Mouse (Mus musculus) embryo, embryonic 11.5 days (tissue): Measurements from ENCODE around the gene Olfr463.
"Not testable (repeated sequence)": the region's sequence is repeated elsewhere in the genome, so short reads cannot be mapped to it uniquely, and the experiment has no call there.

ENCODE experiments used
- DNase-seq: peaks from one replicate; pipeline ENCODE4 v3.0.0-alpha.2; 2012; ENCODE audit warnings: low read depth, low spot score

Gene Olfr463

DNA sequence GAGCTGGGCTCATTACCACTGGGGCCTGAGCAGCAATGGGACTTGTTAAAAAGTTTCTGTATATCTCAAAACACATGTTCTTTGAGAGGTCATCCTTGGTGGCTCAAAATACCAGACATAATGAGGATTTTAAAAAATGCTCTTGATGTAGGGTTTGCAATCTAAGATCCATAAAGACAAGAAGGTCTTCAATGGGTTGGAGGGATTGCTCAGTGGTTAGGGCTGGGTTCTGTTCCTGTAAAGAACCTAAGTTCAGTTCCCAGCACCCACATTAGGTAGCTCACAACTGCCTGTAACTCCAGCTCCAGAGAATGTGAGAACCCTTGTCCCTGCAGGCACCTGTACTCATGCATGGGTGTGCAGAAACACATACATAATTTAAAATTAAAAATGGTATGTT is at the start of gene Olfr463:
Gene Olfr463 (minus strand): TSS at position 101 of the 400 bp plus-strand sequence.
- no peak for DNase-seq

DNA sequence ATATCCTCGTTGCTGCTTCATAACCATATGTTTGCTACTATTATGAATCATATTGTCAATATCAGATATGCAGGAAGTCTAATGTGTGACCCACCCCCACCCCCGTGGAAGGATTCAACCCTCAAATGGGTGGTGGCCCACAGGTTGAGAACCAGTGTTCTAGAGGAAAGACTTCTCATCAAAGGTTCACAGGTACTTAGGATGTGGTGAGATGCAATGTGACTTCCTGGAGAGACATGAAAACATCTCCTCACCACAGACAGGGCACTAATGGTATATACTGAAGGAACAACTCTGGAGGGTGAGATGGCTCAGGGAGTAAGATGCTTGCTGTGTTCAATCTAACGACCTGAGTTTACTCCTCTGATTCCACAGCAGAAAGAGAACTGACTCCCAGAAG is 38.3 kb upstream of the Olfr463 start:
- DNase-seq: no peak

DNA sequence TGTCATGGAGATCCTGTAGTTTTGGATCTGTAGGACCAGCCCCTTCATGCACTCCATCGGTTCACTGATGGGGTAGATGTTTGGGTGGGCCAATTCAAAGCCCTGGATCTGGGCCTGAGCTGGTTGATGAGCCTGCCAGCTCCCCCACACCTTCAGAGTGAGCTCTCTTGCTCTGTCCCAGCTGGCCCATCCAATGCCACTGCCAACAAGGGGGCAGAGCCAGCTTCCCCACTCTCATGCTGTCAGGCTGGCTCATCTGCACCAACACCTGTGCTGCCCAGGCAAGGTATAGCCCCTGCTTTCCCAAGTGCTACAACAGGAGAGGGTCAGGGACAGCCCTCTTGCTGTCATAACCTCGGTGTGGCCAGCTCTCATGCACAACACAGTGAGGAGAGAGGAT is 36.5 kb upstream of the Olfr463 start:
- no peak for DNase-seq

DNA sequence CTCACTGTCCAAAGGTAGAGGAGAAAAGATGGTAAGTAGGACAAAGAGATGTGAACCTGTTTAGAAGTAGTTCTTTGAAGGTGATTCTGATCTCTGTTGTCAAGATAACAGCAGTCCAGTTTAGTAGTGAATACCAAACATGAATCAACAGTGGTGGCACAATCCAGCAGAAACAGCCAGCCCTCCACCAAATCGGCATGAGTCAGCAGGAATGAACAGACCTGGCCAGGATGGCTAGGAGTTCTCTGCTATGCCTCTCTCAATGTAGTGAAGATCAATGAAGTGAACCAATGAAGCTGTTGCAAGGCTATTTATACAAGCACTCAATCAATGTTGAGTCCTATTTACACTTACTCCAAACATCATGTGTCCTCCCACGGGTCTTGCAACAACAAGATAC is 33.2 kb upstream of the Olfr463 start:
- no peak for DNase-seq

DNA sequence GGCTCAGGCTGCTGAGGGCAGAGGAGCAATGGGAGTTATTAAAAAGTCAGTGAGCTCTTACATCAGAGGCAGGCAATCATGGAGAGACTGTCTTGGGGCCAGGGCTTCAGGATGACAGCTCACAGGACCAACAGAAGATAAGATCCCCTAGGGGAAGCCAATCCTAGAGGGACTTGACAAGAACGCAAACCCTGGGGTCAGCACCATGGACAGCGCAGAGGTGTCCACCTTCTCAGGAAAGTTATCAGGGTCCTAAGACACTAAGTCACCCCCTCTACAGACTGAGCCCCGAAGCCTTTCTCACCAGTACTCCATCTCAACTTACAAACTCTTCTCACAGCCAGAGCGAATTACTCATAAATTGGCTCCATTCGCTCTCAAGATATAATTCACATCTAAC is 23.8 kb upstream of the Olfr463 start, which contains the start of gene Olfr464:
Gene Olfr464 (minus strand): TSS at position 2 of the 400 bp plus-strand sequence.
- DNase-seq: peak; percentile 39

DNA sequence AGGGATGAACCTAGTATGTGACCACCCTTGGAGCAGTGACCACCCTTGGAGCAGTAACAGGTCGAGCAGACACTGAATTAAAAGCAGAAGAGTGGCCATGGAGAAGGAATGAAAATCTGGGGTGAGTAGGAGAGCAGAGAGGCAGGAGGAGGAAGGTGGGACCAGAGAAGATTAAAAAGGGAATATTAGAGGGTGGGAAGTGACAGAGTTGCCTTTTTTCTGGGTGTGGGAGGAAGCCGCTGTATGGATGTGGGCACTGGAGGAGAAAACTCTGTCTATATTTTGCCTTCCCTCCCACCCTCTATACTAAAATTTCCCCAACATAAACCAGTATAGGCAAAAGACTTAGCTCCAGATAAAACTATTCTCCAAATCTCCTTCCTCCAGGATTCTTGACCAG is 23.1 kb upstream of the Olfr463 start:
- no peak for DNase-seq

DNA sequence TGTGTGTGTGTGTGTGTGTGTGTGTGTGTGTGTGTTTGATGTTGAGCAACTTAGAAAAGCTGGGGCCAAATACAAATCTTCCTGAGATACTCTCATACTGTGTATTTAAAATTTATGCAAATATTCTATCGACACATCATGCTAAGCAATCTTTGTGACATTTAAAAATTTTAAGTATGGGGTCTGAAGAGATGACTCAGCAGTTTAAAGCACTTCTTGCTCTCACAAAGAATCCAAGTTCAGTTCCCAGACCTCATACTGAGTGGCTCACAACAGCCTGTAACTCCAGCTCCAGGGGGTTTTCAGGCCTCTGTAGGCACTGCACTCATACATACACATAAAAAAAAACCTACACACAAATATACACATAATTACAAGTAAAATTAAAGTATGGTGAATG is 18.8 kb upstream of the Olfr463 start:
- no peak for DNase-seq

DNA sequence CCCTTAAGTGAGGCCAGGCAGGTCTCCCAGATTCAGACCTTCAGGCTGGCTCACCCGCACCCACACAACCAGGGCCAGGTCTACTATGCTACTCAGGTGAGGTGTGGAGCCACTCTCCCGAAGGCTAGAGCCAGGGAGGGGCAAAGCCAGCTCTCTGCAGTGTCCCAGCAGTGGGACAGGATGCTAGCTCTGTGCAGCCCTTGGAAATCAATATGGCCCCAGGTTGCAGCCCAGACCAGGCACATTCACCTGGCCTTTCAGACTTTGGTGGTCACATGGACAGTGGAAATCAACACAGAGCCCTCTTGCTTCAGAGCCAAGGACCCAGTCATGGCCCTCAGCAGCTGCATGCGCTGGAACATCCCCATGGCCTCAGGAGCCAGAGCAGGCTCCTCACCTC is 7.1 kb upstream of the Olfr463 start:
- DNase-seq: no peak

DNA sequence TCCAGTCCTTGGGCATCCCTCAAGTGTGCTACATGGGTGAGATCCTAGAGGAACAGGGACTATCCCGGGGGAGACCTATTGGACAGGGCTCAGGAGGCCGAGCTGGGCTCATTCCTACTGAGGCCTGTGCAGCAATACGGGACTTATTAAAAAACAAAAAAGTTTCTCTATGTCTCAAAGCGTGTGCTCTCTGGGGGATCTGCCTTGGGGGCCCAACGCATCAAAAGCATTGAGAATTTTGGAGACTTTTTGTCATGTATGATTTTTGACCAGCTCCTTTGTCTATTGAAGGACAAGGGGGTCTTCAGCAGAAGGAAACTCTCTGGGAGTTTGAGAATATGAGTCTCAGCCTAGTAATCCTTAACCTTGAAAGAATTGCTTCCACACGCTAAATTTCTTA is 5.0 kb downstream of the Olfr463 start, which contains the start of gene Olfr462:
Gene Olfr462 (minus strand): TSS at position 101 of the 400 bp plus-strand sequence.
- DNase-seq: no peak

DNA sequence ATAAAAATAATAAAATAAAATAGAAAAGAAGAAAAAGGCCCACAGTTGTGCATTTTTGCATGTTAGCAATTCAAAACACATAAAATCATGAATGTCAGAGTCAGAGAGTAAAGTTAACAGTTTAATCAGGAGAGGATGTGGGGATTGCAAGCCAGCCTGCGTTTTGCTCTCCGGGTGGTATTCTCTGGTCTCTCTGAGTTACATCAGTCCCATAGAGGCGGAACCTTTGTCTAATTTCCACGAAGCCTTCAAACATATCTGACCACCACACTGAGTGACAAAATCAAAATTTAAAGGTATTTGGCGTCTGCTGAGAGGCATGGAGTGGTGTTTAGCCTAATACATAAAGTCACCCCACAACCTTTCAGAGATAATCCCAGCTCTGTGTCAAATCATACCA is 12.3 kb downstream of the Olfr463 start:
- no peak for DNase-seq

DNA sequence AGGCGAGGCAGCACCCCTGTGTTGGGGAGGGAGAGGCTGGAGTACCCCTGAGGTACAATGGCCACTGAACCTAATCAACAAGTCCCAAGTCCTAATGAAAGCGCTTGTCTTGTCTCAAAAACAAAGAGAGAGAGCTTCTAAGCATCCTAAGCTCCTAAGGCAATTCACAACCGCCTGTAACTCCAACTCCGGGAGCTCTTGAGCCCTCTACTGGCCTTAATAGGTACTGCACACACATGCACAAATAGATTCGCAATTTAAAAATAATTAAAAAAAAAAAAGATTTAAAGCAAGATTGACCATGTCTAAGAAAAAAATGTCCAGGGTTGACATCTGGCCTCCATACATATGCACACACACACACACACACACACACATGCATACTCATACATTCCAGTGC is 13.7 kb downstream of the Olfr463 start:
- peak; percentile 8 for DNase-seq

DNA sequence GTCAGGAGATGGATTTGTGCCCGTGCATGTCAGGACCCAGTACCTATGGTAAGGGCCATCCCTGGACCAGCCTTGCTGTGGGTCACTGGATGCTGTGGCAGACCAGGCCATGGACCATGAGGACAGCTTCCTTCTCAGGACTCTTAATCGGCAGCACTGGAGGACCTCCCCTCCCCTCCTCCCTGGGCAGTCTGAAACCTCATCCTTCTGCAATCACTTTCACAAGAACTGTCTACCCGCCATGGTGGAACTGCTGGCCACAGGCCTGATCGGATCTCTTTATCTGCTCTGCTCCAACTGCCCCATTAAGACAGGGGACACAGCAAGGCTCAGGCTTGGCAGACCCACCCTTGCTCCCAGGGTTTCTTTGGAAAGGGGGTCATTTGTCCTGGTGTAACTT is 15.5 kb downstream of the Olfr463 start:
- no peak for DNase-seq

DNA sequence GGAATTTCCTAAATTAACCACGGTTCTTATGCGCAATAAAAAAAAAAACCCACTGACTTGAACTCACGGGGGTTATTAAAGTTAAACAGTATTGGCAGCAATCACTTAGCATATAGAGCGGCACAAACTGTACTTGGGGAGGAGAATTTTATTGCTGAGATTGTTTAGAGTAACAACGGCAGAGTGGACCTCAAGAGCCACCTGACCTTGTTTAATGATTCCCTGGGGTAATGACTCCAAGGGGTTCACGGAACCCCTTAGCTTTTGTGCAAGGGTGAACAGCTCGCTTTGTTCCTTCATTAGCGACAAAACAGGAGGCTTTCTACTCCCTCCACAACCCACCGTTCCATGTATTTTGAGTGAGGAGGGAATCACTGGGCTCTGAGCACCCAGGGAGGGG is 17.4 kb downstream of the Olfr463 start:
- no peak for DNase-seq

DNA sequence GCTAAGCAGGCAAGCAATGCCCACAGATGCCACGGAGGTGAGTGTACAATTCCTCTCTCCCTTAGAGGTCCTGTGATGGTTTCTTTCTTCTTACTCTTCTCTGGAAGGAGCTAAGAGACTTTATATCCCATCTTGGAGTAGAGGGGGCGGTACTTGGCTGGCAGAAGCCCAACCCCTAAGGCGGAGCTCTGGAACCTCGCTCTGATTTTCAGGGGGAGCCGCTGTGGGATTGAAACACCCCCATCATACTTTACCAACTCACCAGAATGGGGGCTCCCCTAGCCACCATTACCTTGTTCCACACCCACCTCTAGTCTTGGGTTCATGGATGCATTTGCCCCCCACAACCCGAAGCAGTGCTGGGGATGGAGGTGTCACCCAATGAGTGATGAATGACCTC is 21.8 kb downstream of the Olfr463 start, which contains the start of gene Epx:
Gene Epx (minus strand): TSS at position 101 of the 400 bp plus-strand sequence.
- DNase-seq: no peak

DNA sequence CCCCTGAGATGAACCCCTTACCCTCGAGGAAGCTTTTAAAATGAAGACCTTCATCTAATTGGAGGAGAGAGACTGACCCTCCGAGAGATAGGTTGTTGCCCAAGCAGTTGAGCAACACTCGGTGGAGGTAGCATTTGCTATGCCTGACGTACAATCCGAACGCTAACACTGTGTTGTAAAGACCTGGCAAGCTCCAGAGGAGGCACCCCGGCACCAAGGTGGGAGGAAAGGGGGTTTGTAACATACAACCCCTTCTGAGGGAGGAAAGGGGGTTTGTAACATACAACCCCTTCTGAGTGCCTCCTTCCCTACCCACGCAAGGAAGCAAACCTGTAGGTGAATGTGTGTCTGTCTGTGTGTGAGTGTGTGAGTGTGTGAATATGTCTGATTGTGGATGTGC is 25.4 kb downstream of the Olfr463 start:
- DNase-seq: no peak

DNA sequence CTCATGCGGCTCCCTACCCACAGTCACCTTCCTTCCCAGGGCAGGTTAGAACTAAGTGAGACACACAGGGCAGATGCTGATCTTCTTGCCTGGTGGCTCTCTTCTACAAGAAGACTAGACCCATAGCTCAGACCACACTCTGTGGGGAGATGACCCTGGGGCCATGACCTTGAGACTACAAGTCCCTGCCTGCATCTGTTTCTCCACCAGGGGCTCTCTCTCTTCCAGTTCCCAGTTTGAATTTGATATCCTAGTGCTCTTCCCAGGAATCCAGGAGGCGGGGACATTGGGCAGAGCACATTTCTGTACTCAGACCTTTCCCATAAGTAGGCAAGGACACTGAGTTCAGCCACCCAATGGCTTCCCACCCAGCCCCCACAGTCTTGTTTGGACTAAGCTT is 27.1 kb downstream of the Olfr463 start:
- DNase-seq: no peak

DNA sequence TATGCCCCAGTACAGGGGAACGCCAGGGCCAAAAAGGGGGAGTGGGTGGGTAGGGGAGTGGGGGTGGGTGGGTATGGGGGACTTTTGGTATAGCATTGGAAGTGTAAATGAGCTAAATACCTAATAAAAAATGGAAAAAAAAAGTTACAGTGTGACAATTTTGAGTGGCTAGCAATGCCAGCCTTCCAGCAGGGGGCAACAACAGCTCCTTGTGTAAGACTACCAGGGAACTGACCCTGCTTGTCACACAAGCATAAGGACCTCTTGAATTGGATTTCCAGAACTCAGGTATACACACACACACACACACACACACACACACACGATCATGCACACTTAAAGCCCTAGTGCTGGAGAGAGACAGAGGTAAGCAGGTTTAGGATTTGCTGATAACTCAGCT is 30.3 kb downstream of the Olfr463 start:
- not testable (repeated sequence) for DNase-seq

DNA sequence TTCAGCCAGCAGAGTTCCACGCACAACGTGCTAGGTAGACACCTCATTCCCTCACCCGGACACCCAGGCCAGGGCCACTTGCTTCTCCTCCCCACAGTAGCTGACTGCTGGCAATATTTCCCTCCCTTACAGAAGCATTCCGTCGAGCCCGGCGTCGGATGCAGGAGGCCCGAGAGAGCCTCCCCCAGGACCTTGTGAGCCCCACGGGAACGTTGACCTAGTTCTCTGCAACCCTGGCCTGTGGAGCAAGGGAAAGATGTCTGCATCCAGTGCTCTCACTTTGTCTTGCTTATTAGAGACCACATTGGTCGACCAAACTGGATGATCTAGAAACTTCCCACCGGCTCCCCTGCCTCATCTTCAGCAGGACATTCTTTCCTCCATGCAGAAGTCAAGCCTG is 34.4 kb downstream of the Olfr463 start:
- no peak for DNase-seq

DNA sequence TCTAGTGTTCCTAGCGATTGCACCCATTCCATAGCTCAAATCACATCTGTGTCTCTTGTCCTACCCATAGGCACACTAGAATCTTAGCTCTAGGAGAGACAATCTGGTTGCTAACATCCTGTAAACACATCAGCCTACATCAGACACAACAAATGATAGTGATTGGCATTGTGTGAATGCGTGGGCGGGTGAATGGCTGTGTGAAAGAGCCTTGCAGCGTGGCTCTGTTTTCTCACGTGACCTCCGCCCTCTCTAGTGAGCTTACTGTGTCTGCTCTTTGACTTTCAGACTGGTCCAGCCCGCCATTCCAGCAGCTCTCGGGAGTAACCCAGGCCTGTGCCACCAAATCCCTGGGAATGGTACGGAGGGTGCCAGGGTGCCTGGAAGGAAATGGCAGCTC is 36.8 kb downstream of the Olfr463 start:
- DNase-seq: no peak

DNA sequence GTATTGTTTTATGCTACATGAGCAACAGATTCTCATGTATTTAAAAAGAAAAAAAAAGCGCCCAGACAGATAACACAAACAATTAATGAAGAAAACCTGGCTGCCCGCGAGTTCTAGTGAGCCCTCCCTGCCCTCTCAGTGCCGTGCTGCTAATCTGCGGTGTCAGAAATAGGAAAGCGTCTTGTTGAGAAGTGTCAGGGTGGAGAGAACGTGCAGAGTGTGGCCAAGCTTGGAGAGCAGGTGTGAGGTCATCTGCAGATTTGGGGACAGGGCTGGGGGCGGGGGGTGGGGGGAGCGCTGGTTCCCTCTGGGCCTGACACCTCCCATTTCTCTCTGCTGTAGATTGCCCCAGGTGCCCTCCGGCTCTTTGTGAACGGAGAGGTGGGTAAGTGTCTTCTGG is 37.9 kb downstream of the Olfr463 start:
- no peak for DNase-seq

DNA sequence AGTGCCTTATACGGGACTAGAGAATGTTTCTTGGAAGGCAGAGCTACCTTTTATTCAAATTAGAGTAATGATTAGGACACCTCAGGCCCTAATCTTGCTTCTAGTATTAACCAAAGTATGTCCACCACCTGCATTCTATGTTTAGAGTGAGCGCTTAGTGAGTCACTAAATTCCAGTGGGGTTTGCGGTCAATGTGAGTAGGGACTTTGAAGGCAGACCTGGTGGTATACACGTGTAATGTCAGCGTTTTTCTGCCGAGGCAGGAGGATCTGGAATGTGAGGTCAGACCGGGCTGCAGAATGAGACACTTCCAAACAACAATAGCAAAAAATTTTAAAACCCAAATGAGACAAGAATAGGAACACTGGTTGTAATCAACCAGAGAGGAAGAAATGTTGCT is 42.6 kb downstream of the Olfr463 start:
- DNase-seq: no peak

DNA sequence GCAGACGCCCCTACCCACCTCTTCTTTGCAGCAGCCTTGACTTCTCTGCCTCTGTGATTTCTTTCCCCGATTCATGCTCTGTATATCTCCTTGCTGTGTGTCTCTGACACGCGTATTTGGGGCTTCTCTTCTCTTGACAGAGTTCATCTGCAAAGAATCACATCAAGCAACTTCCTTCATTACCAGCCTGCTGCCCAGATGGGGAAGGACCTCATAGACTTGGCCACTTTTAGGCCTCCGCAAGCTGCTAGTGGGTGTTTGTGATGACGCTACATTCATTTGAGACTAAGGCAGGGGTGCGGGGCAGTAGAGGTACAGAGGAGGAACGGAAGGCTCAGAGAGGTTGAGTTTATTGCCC is 43.6 kb downstream of the Olfr463 start:
- DNase-seq: peak; percentile 4

DNA sequence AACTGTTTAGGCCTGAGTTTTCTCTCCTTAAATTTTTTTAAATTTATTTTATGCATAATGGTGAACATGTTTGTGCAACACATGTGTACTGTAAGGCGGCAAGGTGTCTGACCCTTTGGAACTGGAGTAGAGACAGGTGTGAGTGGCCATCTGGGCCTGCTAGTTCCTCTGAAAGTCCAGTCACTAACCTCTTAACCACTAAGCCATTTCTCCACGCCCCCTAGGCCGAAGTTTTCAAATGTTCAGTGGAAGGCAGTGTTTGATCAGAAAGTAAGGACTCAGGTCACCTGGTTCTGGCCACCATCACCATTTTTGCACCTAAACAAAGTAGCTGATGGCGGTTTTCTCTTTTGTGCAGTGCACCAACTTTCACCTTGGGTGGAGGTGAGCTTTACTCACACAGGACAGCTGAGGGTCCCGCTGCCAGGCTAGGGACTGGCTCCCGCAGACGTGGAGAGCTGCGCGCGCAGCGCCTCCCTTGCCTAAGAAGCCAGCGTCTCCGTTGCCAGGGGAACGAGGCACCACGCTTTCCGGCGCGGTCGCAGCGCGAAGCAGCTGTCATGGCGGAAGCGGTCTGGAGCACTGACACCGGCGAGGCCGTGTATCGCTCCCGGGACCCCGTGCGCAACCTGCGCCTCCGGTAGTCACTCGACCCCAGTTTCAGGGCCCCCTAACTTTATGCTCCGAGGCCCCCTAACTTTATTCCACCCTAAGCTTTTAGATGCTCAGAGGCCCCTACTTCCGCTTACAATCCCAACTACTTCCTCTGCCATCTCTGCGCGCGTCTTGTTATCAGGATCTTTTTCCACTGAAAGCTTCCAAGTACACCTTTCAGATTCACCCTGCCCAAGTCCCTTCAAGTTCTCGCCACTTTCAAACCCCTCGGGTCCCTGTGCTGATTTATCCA is 44.2 kb downstream of the Olfr463 start, which contains the start of gene Mks1:
Gene Mks1 (plus strand): TSS at position 526 of the 907 bp plus-strand sequence.
- DNase-seq: peak; percentile 89
